Mouse (Mus musculus) midbrain, postnatal 0 days (tissue): ENCODE measurements at regions not wholly inside any gene's neighbourhood (a gene's known extent, or its start where the extent isn't known, plus 50 kb on each side); places are given as distances from the start of the nearest gene placed in this dataset.

Experiments
- ATAC-seq: fragments of 200-750 bp; cut with Nextera tagmentation; 2 replicates; pipeline ENCODE4 v1.8.0; 2017; ENCODE audit warnings: moderate number of reproducible peaks, mild to moderate bottlenecking, moderate TSS enrichment, moderate library complexity; ENCODE audit not compliant: low FRiP score
- DNase-seq: peaks from one replicate; pipeline ENCODE4 v3.0.0-alpha.2; 2015; ENCODE audit warnings: low spot score
- H3K27ac ChIP-seq: fragments of 300-500 bp; sonication (generic); 2 replicates; pipeline ENCODE4 v1.5.1; 2014; ENCODE audit warnings: low read depth, mild to moderate bottlenecking, low read length, mixed read lengths
- H3K27me3 ChIP-seq: fragments of 300-500 bp; sonication (generic); 2 replicates; pipeline ENCODE4 v1.6.1; 2014; ENCODE audit warnings: low read length, control low read depth, mixed read lengths; ENCODE audit not compliant: insufficient read depth
- H3K36me3 ChIP-seq: fragments of 300-500 bp; sonication (generic); 2 replicates; pipeline ENCODE4 v1.6.1; 2014; ENCODE audit warnings: low read length, control low read depth, mixed read lengths; ENCODE audit not compliant: insufficient read depth
- H3K4me1 ChIP-seq: fragments of 300-500 bp; sonication (generic); 2 replicates; pipeline ENCODE4 v1.6.1; 2014; ENCODE audit warnings: mild to moderate bottlenecking, control low read depth, antibody characterized with exemption, low read length, mixed read lengths; ENCODE audit not compliant: insufficient read depth
- H3K4me2 ChIP-seq: fragments of 300-500 bp; sonication (generic); 2 replicates; pipeline ENCODE4 v1.6.1; 2014; ENCODE audit warnings: low read depth, mild to moderate bottlenecking, low read length, mixed read lengths; ENCODE audit not compliant: poor library complexity, severe bottlenecking
- H3K4me3 ChIP-seq: fragments of 300-500 bp; sonication (generic); 2 replicates; pipeline ENCODE4 v1.5.1; 2014; ENCODE audit warnings: low read depth, mild to moderate bottlenecking, low read length, moderate library complexity
- H3K9ac ChIP-seq: fragments of 300-500 bp; sonication (generic); replicated peaks from 2 replicates; pipeline ENCODE4 v1.6.1; 2014; ENCODE audit warnings: mild to moderate bottlenecking, low read length, moderate library complexity, mixed read lengths; ENCODE audit not compliant: poor library complexity, severe bottlenecking
- H3K9me3 ChIP-seq: fragments of 300-500 bp; sonication (generic); 2 replicates; pipeline ENCODE4 v1.6.1; 2016; ENCODE audit warnings: low read length, control low read depth
- CTCF ChIP-seq: IDR thresholded peaks from 2 replicates; pipeline ENCODE4 v1.5.1; 2016; ENCODE audit warnings: antibody characterized with exemption, mild to moderate bottlenecking
- WGBS: fragments of 180-500 bp; shearing (Covaris S2); extraction: QIAGEN DNeasy Blood & Tissue Kit; methylation state at CpG from one replicate; pipeline ENCODE4 v1.1.7; 2014; 5-methylcytosine and 5-hydroxymethylcytosine counted together

DNA sequence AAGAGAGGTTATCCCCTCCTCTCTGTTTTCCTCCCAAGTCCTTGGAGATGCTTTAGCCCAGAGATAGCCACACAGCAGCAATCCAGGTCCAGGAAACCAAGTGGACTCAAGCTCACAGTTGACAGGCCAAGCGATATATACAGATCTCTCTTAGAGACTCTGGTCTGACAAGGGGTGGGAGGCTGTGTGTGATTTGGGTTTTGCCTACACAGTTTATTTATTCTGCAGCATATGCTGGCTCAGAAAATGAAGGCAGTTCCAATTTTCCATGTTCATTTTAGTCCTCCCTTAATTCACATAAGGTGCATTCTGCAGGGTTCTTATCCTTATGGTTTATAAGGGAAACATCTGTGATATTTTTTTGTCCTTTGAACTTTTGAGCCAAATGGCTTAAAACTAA is 595.0 kb upstream of the Apob start:
- 88% methylated on average over 1 of the region's 1 CpGs for WGBS
- Histone ChIP-seq H3K4me2 (no peak overlapping the region), H3K9ac (no peak overlapping the region), H3K27me3 (no peaks in the 10 kb centered on the region), H3K4me3 (no peak overlapping the region), H3K36me3 (no peaks in the 10 kb centered on the region), H3K4me1 (no peaks in the 10 kb centered on the region), H3K9me3 (no peaks in the 10 kb centered on the region), H3K27ac (no peak overlapping the region)
- ATAC-seq (no peak), DNase-seq (no peak)
- TF ChIP-seq CTCF = no peak

DNA sequence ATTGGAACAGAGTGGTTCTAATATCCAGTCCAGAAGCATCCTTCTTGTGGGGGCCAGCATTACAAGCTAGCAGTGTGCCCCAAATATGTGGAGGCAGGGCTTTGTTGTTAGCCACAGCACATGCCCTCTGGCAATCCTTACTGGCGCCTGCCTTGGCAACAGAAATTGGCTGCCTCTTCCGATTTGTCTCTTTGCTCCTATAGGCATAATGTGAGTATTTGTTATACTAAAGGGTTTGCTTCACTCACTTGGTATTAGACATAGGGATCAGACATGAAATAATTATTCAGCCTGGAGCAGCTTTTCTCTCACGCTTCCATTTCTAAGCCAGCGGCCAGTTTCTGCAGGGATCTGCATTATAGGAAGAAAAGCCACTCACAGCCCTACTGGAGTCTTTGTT is 573.6 kb upstream of the Apob start:
- no peaks in the 10 kb centered on the region for H3K4me1 ChIP-seq
- H3K27ac ChIP-seq = no peak overlapping the region
- WGBS = 44% methylated on average over 4 of the region's 4 CpGs
- H3K9ac ChIP-seq = no peak overlapping the region
- no peak overlapping the region for H3K4me3 ChIP-seq
- H3K4me2 ChIP-seq = no peak overlapping the region
- DNase-seq = peak; percentile 37
- no peak for TF ChIP-seq CTCF
- no peaks in the 10 kb centered on the region for H3K36me3 ChIP-seq
- no peaks in the 10 kb centered on the region for H3K9me3 ChIP-seq
- no peak for ATAC-seq
- no peaks in the 10 kb centered on the region for H3K27me3 ChIP-seq

DNA sequence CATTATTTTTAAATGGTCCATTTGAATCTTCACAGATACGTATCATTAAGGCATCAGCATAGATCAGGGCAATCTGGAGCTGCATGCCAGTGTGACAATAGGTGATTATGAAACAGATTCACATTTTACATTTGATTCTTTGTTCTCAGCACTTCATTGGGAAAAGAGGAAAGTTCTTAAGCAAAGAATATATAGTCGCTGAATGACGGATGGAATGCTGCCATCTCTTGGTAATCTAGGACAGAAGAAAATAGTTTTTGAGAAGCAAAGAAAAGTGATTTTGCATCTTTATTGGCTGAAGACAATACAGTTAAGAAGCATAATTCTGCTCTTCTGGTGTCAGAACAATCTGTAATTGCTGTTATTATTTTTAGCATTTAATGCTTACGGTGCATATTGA is 565.6 kb upstream of the Apob start:
- H3K27me3 ChIP-seq = no peaks in the 10 kb centered on the region
- 77% methylated on average over 4 of the region's 4 CpGs for WGBS
- no peak for ATAC-seq
- H3K36me3 ChIP-seq = no peaks in the 10 kb centered on the region
- peak; percentile 57 for DNase-seq
- H3K9me3 ChIP-seq = no peaks in the 10 kb centered on the region
- no peak overlapping the region for H3K27ac ChIP-seq
- H3K4me3 ChIP-seq = no peak overlapping the region
- no peak overlapping the region for H3K9ac ChIP-seq
- no peak overlapping the region for H3K4me2 ChIP-seq
- peak; percentile 59 for TF ChIP-seq CTCF
- H3K4me1 ChIP-seq = no peaks in the 10 kb centered on the region

DNA sequence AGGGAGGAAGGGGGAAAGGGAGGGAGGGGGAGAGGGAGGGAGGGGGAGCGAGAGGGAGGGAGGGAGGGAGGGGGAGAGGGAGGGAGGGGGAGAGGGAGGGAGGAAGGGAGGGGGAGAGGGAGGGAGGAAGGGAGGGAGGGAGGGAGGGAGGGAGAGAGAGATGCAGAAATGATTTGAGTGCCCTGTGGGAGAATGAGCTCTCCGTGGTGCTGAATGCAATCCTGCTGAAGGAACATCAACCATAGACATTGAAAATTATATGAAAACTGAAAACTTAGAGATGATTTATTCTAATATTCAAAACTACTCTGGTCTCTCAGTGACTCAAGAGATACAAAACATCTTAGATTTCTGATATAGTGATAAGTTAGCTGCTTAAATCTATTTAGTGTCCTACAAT is 557.2 kb upstream of the Apob start:
- 37% methylated on average over 1 of the region's 2 CpGs for WGBS
- Histone ChIP-seq H3K27me3 (no peaks in the 10 kb centered on the region), H3K36me3 (no peaks in the 10 kb centered on the region), H3K4me3 (no peak overlapping the region), H3K4me2 (no peak overlapping the region), H3K27ac (no peak overlapping the region), H3K9ac (no peak overlapping the region), H3K9me3 (no peaks in the 10 kb centered on the region), H3K4me1 (no peaks in the 10 kb centered on the region)
- DNase-seq (no peak), ATAC-seq (no peak)
- no peak for TF ChIP-seq CTCF

DNA sequence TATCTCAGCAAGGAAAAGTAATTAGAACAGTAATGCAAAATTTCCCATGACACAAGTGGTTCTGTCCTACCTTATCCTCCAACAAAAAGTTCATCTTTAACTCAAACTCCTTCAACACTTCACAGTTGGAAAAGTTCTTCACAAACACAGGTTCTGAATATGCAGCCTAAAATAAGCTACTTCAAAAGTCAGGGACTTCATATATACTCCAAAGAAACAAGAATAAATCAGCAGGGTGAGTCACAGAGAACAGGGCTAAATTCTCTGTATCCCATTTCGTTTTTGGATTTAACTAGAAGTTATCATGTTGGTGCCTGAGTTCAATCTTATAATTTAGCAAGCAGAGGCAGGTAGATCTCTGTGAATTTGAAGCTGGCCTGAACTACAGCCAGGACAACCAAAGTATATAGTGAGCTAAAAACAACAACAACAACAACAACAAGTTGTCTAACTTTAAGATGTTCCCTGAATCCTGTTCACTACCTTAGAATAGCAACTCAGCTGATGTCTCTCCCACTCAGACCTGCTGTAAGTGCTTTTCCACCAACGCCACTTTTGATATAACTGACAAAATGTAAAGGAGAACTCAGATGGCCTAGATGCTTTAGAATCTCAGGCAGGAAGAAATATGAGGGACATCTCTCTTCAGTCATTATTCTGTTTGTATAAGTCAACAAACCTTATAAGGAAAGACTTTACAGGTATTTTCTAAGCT is 555.5 kb upstream of the Apob start:
- Histone ChIP-seq H3K4me2 (no peak overlapping the region), H3K4me1 (no peaks in the 10 kb centered on the region), H3K4me3 (no peak overlapping the region), H3K9me3 (no peaks in the 10 kb centered on the region), H3K27ac (no peak overlapping the region), H3K36me3 (no peaks in the 10 kb centered on the region), H3K27me3 (no peaks in the 10 kb centered on the region), H3K9ac (no peak overlapping the region)
- 67% methylated on average over 2 of the region's 2 CpGs for WGBS
- ATAC-seq = no peak
- no peak for DNase-seq
- TF ChIP-seq CTCF = no peak

DNA sequence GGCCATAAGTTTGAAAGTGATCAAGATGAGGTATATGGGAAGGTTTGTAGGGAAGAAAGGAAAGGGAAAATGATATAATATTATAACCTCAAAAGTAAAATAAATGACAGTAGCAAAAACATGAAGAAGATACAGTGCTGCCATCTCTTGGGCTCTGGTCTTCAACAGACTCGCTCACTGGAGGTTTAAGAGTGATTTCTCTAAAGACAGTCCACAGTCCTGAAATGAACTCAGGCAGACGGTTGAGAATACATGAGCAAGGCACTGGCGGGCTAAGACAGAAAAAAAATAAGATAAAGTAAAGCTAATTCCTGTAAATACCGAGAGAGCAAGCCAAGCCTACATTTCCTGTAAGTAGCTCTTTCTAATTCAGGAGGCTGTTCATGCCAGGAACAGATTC is 546.5 kb upstream of the Apob start:
- 67% methylated on average over 4 of the region's 4 CpGs for WGBS
- ATAC-seq (no peak), DNase-seq (no peak)

More for the DNA sequence above, 546.5 kb upstream of the Apob start:
- peak; percentile 31 for TF ChIP-seq CTCF
- no peaks in the 10 kb centered on the region for H3K9me3 ChIP-seq
- H3K36me3 ChIP-seq = no peaks in the 10 kb centered on the region
- no peak overlapping the region for H3K4me2 ChIP-seq
- no peak overlapping the region for H3K27ac ChIP-seq
- H3K27me3 ChIP-seq = no peaks in the 10 kb centered on the region
- H3K9ac ChIP-seq = no peak overlapping the region
- H3K4me3 ChIP-seq = no peak overlapping the region
- no peaks in the 10 kb centered on the region for H3K4me1 ChIP-seq
